Mouse (Mus musculus): ENCODE data around the gene Gm960. TPM values are rescaled to one million over a fixed set of nuclear protein-coding genes. Genes with fewer than 3 reads are reported as not detected.
A peak's percentile ranks its signal among the peaks of the same experiment; 100 is the strongest.

Gene Gm960
- total RNA-seq, 2 experiments from 2014 or later, result 0.97 TPM; not detected in 1

DNA sequence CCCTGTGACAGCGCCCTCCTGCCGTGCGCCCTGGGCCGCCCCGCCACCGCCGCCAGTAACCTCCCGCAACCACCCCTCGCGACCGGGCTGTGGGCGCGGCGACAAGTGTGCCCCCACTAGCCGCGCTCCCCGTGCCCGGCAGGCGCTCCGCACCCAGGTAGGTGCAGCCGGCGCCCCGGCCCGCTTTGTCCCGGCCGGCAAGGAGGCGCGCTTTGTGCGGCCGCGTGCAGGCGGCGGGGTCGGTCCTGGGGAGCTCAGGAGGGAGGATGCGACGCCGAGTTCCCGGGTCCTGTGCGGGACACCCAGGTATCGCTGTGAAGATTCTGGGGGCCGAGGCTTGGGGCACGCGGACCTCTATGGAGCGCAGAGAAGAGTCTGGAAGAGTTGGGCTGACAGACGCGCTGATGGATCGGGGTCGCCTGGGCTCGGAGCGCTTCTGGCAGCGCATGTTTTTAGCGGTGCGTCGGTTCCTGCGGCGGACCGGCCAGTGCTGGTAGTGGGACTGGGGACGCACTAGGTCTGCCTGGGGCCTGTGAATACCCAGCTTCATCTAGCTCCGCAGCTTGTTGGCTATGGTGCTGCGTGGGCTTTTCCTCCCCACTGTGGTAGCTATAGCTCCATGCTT is 13.8 kb upstream of the Gm960 start:
- DNase-seq, result no peak

DNA sequence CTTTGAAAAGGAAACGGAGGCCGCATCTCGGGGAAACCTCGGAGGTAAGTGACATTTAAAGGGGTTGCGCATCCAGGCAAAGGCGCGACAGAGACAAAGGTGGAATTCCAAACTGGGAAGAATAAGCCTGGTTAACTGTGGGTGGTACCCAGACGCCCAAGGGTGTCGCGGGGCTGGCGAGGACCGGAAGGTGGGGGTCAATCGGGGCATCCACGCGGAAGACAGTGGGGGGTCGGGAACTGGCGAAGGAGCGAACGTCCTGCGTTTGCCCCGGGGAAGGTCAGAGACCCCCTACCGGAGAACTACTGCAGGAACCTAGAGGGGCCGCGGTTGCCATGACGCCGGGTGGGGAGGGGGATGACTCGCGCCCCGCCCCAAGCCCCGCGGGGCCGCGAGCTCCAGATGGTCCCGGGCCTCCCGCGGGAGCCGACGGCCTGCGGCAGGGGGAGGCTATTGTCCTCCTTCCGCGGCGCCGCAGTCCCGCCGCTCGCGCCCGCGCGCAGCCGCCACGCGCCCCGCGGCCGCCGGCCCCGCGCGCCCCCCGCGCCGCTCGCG is 13.2 kb upstream of the Gm960 start:
- no peak for DNase-seq

GRCm38 (mm10) chr19:4711098-4711600 is 12.7 kb upstream of the Gm960 start, which contains the start of gene Sptbn2:
Sptbn2 (plus strand) TSS chr19:4711167.
- no peak for DNase-seq

GRCm38 (mm10) chr19:4708765-4709164 is 10.3 kb upstream of the Gm960 start:
- DNase-seq, result no peak

GRCm38 (mm10) chr19:4701221-4701620 is 2.8 kb upstream of the Gm960 start:
- DNase-seq, result no peak

DNA sequence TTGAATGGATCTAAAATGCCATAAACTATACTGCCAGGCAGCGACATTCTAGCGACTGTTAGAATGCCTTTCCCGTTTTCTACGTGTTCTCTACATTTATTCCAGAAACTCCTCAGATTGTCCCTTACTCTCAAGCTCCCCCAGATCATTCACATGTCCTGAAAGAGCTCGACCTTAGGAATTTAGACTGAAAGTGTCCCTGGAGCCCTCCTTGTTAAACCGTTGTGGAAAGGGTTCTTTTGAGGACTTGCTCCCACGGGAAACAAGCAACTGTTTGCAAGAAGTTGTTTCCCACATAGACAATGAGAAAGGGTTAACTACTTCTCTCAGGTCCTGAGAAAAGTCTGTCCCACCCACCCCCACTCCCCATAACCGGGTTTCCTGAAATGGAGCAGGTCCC is 2.2 kb upstream of the Gm960 start:
- DNase-seq, result no peak

DNA sequence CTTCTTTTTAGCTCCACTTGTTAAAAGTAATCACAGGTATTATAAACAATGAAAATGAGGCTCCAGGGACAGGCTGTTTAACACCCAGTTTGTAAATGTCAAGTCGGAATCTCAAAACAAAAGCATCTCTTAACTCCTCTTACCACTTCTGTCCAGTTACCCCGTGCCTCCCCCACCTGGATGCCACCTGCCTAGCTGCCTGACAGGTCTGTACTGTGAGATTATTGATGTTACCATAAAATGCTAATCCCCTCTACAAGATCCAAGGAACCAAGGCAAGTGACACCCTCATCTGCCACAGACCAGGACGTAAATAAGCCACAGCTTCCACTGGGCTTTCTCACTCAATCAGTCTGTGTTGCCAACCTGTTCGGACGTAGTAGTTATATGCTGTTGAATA is 1.4 kb upstream of the Gm960 start:
- no peak for DNase-seq

DNA sequence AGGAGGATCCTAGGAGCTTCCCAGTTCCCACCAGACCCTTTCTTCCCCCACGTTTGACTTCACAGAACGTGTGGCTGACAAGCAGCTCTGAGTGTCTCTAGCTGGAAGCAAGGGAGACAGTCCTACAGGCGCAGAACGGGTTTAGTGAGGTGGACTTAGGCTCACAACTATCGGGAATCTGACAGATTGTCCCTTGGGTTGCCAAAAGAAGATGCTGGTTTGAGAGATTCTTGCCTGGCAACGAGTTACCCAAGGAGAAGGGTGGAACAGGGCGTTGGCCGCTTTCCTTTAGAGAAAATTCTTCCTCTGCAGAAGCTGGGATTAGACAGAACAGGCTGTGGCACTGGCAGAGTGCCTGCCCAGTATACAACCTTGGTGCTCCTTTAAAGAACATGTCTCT is 388 bp upstream of the Gm960 start:
- no peak for DNase-seq

GRCm38 (mm10) chr19:4697721-4698120 is 747 bp downstream of the Gm960 start:
- DNase-seq, result no peak

- DNase-seq, result no peak
Observed at GRCm38 (mm10) chr19:4697121-4697520, 1.3 kb downstream of the Gm960 start.

DNA sequence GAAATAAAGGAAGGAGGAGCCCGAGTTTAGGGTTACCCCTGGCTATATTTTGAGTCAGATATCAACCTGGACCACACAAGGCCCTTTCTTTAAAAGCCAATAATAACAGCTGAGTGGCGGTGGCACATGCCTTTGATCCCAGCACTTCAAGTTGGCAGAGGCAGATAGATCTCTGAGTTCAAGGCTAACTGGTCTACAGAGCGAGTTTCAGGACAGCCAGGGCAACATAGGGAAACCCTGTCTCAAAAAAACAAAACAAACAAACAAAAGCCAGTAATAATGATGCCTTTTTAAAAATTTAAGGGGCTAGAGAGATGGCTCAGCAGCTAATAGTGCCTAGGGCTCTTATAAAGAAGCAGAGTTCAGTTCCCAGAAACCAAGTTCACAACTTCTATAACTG is 4.1 kb downstream of the Gm960 start:
- no peak for DNase-seq

DNA sequence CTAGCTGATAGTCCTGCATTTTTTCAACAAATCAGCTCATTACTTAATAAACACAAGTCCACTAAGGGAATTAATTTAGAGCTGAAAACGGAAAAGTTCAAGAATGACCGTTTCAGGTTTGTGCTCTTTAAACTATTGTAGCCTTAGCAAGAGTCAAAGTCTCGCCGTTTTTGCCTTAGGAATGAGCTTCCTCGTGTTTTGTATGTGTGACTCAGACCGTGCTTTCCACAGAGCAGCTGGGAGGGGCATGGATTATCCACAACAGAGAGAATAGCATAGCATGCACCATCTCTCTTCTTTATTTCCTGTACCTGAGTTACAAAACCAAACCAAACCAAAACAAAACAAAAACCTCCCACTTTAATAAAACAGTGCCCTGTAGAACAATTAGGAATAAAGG is 26.1 kb downstream of the Gm960 start:
- peak; percentile 6 for DNase-seq

DNA sequence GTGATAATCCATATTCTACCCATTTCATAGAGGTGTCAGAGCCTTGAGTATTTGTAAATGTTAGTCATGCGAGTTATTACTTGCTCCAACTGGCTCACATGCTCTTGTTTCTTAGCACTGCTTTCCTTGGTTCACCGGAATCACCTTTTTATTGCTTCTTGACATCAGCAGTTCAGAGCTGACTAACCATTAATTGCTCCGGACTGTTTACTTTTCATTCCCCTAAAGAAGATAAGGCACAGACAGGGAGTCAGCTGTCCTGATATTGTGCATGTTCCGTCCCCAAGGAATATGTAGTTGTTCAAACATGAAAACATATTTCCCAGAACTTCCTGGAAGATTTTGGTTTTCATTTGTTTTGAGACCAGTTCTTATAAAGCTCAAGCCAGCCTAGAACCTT is 27.7 kb downstream of the Gm960 start:
- no peak for DNase-seq

GRCm38 (mm10) chr19:4666815-4667214 is 31.7 kb downstream of the Gm960 start:
- DNase-seq, result peak; percentile 9

- DNase-seq, result no peak
Observed at GRCm38 (mm10) chr19:4658156-4658555, 40.3 kb downstream of the Gm960 start.

- DNase-seq, result no peak
Observed at GRCm38 (mm10) chr19:4646917-4647492, 51.5 kb downstream of the Gm960 start.

DNA sequence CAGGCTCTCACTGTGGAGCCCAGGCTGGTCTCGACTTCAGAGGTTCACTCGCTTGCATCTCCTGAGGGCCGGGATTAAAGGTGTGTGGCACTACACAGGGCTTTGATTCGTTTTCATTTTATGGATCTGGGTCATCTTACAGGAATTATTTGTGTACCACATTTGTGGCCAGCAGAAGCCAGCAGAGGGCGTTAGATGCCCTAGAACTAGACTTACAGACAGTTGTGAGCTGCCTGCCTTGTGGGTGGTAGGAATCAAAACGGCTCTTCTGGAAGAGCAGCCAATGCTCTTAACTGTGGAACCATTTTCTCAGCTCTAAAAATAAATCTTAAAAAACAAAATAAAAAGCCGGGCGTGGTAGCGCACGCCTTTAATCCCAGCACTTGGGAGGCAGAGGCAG is 54.2 kb downstream of the Gm960 start:
- peak; percentile 47 for DNase-seq

DNA sequence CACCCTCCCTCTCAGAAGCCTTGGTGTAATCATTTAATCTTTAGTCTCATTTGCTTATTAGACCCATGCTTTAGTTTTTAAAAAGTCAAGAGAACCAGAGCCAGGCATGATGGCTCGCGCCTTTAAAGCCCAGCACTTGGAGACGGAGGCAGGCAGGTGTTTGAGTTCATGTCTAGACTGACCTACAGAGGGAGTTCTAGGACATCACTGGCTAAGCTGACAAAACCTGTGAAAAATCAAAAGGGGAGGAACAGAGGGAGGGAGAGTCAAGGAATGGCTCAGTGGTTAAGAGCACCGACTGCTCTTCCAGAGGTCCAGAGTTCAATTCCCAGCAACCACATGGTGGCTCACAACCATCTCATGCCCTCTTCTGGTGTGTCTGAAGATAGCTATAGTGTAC is 62.5 kb downstream of the Gm960 start:
- no peak for DNase-seq

DNA sequence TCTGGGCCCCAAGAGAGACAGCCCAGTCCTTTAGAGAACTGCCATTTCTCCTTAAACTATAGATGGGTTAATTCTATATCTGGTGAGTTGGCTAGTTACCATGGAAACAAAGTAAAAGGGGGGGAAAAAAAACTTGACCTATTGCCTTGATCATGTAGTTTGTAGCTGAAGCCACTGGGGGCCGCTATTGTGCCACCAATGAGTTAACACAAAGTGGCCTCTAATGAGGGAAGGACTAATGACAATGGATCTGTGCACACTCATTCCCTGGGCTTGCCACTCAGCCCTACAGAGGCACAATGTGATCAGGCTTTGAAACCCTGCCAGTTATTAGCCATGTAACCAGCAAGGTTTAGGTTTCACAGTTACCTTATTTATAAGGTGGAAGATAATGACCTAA is 69.6 kb downstream of the Gm960 start:
- peak; percentile 78 for DNase-seq

- DNase-seq, result no peak
Observed at GRCm38 (mm10) chr19:4625829-4626535, 72.5 kb downstream of the Gm960 start.

GRCm38 (mm10) chr19:4625179-4625828 is 73.2 kb downstream of the Gm960 start, which contains the start of gene Rce1:
Rce1 (minus strand) TSS chr19:4625641.
- peak; percentile 94 for DNase-seq

DNA sequence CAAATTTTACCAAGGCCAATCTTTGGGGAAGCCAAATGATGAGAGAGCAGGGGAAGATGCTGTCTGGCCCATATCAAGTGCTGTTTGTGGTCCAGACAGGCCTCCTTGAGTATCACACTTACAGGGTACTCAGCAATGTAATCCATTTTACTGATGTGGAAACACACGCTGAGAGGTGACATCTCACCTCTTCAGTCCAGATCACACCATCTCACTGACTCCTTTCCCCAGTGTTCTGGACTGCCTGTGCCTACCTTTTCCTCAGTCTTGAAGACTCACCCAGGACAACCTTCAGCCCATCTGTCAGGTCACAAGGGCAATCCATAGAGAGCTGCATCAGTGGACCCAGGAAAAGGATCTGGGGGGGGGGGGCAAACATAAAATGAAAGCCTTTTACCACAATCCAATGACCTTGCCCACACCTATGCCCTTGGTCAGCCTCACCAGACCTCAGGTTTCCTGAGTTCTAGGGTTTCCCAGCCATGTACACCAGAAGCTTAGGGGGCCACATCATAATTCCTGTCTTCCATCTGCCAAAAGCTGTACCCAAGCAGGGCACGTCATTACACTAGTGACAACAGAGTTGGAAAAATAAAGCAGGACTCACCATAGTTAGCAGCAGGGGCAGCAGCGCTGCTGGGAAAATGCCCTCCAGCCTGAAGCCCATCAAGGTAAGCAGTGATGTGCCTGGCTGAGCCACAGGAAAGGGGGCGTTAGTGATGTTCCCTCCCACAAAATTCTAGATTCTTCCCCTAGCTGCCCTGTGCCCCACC is 73.9 kb downstream of the Gm960 start:
- no peak for DNase-seq

All from adrenal gland, postnatal 10 days (tissue).